Mouse (Mus musculus) cerebellum, adult 9-10 months (tissue): ENCODE data around the gene Gast.
A peak's percentile ranks its signal among the peaks of the same experiment; 100 is the strongest.

Experiments
- DNase-seq: peaks from one replicate; pipeline ENCODE4 v3.0.0; 2022

Gast gene

DNA sequence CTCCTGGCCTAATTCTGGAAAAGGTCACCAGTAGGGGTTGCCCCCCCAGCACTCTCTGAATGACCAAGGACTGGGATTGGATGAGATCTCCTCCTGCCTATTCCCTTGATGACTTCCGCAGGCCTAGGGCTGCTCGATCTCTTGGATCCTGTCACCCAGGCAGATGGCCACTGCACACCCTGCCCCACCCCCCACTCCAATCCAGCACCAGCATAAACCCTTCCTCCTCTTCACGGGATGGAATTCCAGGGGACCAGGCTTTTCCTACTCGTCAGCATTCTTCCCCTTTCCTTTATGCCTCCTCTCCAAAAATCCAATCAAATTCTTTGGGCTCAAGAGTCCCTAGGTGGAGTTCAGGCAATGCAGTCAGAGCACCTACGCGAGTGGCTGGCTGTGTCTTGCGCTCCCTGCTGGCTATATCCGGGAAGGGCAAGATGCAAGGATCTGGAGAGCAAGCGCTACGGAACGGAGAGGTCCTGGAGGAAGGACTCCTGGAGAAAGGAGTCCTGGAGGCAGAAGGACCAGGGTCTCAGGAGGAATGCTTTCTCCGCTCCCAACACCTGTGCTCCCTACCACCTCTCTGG, 28.9 kb downstream of the Gast start:
- DNase-seq = peak; percentile 86

DNA sequence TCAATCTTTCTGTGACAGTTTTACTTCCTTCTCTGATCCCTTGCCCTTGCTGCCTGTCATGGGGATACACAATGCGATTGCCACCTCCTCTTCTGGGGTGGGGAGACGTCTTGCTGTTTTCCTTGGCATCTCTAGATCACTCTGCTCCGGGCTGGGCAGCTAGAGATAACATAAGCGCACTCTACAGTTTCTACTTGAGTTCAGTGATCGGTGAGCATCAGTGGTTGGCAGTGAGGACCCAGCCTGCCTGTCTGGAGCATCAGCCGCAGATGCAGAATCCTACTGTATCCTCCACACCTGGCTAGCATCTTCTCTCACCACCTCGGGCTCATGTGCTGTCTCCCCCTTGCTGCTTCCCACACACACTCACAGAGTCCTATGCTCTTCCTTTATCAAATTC, 34.9 kb downstream of the Gast start:
- DNase-seq = no peak

DNA sequence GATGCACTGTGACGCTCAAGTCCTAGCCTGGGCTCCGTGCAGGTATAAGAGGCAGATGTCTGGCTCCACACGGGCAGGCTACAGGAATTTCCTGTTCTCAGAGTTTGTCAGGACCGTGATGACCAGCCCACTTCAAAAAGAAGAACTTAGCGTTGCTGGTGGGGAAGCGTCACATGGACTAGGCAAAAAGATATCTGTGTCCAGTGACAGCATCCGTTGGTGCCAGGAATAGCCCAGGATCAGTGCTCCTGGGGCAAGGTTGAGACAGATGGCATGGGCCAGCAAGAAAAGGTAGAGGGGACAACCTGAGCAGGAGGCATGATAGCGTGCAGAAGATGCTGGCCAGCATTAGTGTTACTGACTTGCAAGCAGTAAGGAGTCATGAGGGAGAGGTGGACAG, 35.6 kb downstream of the Gast start:
- DNase-seq = peak; percentile 70

DNA sequence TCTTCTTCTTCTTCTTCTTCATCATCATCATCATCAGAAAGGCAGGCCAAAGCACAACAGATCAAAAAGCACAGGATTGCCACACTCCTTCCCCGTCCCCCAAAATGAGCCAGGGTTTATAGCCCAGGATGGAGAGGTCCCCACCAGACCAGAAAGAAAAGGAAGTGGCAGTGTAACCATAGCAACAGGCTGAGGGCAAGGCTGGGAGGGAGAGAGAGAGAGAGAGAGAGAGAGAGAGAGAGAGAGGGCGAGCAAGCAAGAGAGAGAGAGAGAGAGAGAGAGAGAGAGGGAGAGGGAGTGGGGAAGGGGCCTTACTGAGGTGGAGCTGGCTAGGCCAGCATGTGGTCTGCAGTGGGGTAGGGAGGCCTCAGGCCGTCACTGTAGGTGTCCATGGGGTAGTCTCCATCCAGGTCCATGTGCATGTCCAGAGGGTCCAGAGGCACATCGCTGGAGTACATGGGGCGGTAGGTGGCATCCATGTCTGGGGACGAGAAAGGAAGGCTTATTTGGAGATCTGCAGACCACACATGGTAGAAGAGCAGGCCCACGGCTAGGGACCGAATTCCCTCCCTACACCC, 37.9 kb downstream of the Gast start:
- no peak for DNase-seq

DNA sequence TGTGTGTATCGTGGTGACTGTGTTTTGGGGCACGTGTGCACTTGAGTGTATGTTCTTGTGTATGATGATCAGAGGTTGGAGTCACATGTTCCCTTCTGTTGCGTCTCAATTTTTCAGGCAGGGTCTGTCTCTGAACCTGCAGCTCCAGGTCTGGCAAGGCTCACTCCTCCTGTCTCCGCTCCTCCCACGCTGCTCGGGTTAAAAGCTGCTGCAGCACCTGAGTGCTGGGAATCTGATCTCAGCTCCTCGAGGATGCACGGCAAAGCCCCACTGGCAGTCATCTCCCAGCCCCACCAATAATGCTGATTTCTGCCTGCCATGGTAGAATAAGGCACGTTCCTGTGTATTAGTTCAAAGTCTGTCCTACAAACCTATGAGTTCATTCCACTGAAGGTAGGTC, 40.9 kb downstream of the Gast start:
- no peak for DNase-seq

DNA sequence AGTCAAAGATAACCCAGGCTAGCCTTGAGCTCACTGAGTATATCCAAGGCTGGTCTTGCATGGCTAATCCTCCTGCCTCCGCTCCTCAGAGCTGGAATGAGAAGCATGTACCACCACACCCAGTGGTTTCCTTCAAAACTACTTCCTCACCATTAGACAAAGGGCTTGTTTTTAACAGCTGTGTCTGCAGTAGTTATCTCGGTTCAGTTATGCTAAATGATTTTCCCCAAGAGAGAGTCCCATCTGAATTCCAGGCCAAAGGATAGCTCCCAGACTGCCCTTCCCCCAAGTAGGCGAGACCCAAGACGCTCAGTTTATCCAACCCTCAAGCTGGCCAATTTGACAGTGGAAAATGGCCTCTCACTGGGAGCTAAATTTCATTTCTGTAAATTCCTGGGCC, 41.8 kb downstream of the Gast start:
- DNase-seq = no peak

DNA sequence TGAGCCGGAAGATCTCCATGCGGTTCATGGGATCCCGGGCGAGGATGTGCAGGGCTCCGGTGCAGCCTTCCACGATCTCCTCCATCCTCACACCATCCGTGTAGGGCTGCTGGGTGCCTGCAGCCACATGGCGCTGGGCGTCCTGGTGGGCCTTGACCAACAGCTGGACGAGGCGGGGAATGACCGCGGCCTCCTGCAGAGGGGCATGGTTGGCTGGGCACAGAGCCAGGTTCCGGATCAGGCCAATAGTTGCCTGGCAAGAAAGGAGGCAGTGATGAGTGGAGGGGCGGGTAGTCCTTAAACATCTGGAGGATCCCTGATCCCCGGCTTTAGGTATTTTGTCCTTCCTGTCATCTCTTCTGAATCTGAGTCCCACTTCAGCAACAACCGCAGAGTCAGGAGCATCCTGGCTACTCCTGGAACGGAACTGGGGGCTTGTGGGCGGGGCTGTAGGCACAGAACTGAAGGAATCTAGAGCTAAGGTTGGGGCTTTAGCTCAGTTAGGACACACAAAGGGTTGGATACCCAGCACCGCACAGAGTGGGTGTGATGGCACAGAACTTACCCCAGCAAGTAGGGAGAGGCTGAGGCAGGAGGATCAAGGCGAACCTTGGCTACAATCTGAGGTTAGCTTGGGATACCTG, 42.7 kb downstream of the Gast start:
- no peak for DNase-seq

DNA sequence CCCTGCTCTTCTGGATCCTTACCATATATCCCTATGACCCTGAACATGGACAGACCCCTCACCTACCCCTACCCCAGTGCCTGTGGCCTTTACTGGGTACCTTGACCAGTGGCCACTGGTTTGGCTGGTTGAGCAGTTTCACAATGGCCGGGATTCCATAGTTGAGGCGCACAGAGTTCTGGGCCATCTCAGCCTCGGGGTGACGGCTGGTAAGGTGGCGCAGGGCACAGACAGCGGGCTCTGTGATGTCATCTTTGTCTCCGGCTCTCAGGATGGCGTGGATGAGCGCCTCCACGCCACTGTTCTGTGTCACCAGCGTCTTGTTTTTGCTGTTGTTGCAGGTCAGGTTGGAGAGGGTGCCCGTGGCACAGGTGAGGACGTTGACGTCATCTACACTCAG, 43.8 kb downstream of the Gast start:
- DNase-seq = no peak

DNA sequence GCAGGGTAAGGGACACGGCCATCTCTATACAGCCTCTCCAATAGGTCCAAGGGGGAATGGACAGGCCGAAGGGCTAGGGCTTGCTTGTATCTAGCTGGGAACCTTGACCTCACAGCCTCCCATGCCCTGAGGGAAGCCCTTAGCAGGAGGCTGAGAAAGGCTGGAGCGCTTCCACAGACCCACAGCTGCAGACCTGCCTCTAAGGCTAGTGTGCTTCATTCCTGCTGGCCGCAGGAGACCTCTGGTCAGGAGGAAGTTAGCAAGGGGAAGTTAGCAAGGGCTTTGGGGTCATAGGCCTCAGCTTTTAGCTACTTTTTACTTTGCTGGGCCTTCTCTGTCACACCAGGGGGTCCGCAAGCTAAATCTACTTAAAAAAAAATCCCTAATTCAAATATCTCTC, 44.2 kb downstream of the Gast start:
- DNase-seq = no peak

DNA sequence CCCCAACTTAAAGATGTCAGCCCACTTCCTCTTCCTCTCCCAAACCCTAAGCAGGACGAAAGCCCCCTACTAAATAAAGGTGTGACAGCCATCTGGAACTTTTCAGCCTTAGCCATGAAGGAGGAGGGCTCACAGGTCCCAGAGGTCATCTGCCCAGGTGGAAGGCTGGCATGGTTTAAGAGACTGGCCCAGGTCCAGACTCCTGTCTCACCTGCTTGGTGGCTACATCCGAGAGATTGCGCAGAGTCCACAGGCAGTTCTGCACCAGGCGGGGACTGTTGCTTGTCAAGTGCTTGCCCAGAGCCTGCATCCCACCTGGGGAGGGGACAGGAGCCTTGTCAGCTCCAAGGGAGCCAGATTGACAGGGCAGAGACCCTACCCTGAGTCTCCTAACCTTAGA, 45.1 kb downstream of the Gast start:
- DNase-seq = no peak

DNA sequence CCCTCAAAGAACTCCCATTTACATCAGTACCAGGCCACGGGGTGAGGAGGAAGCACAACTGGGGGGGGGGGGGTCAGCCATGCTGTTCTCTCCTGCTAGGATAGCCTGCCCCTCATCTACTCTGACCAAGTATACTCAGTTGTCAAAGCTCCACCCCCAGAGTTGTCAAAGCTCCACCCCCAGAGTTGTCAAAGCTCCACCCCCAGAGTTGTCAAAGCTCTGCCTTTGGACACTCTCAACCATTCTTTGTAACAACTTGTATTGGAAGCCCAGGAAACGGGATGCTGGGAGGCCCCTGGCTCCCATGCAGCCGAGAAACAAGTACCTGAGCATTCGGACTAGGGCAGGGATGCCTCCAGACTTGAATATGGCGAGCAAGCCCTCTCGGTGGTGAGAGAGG, 48.5 kb downstream of the Gast start:
- DNase-seq = no peak

DNA sequence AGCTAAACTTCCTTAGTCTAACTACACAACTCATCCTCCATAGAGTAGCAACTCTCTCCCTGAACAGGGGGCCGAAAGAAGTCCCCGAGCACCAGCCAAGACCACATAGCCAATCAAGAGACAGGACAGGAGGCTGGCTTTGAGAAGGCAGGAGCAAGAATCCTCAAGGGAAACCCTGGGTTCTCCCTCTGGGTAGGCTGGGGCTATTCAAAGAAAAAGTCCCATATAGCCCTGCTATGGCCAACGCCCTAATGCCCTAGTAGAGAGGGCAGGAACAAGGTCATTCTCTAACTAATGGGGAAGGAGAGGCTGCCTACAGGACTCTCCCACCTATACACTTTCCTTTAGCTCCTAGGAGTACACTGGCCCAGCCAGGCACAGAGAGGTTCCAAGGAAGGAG, 50.8 kb downstream of the Gast start:
- DNase-seq = no peak

DNA sequence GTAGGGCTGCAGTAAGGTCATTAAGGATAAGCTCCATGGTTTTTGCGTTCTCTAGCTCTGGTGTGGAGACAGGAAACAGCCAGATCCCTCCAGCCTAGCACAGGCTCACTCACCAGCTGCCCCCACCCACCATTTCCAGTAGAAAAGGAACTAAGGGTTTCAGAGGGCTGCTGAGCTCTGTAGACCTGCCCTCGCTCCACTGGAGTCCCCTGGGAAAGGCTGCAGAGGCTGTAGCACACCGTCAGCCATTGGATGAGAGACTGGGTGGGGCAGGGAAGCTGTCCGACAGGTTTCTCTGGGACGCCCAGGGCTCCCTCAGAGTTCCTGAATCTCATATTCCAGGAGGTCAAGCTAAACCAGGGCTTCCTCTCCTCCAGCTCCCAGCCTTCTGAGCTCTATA, 52.4 kb downstream of the Gast start:
- no peak for DNase-seq
